Mouse (Mus musculus) heart, embryonic 14.5 days (tissue): ENCODE data around the gene Dok3. TPM values are rescaled to one million over a fixed set of nuclear protein-coding genes. Genes with fewer than 3 reads are reported as not detected.

Experiments used
- ATAC-seq: fragments of 200-750 bp; cut with Nextera tagmentation; 2 replicates; pipeline ENCODE4 v1.8.0; 2017; ENCODE audit warnings: low read depth, moderate TSS enrichment; ENCODE audit not compliant: insufficient number of reproducible peaks, insufficient read depth, low FRiP score
- H3K27ac ChIP-seq, 2 experiments: fragments of 200-500 bp in 1 of 2; fragments of 300-500 bp in 1 of 2; sonication (generic) in 1 of 2; replicated peaks in 1 of 2; 2 replicates each; pipeline ENCODE4 v1.5.1; 2012 to 2014; ENCODE audit warnings: low read depth in 2 of 2, low read length in 2 of 2, control low read depth in 1 of 2, mild to moderate bottlenecking in 1 of 2, mixed read lengths in 1 of 2; ENCODE audit not compliant: control insufficient read depth in 1 of 2, insufficient read depth in 1 of 2
- H3K27me3 ChIP-seq: fragments of 300-500 bp; sonication (generic); 2 replicates; pipeline ENCODE4 v1.6.1; 2014; ENCODE audit warnings: mild to moderate bottlenecking, low read length, control low read depth; ENCODE audit not compliant: control insufficient read depth, insufficient read depth
- H3K36me3 ChIP-seq: fragments of 300-500 bp; sonication (generic); 2 replicates; pipeline ENCODE4 v1.6.1; 2014; ENCODE audit warnings: mild to moderate bottlenecking, control low read depth, low read length, mixed read lengths; ENCODE audit not compliant: control insufficient read depth, insufficient read depth
- H3K4me1 ChIP-seq, 2 experiments: fragments of 200-500 bp in 1 of 2; fragments of 300-500 bp in 1 of 2; sonication (generic) in 1 of 2; 2 replicates each; pipeline ENCODE4 v1.6.1; 2012 to 2014; ENCODE audit warnings: low read length in 2 of 2, control low read depth in 1 of 2, mixed read lengths in 1 of 2; ENCODE audit not compliant: control insufficient read depth in 2 of 2, insufficient read depth in 2 of 2
- H3K4me2 ChIP-seq: fragments of 300-500 bp; sonication (generic); 2 replicates; pipeline ENCODE4 v1.6.1; 2014; ENCODE audit warnings: mild to moderate bottlenecking, low read length
- H3K4me3 ChIP-seq, 2 experiments: fragments of 200-500 bp in 1 of 2; fragments of 300-500 bp in 1 of 2; sonication (generic) in 1 of 2; 2 replicates each; pipeline ENCODE4 v1.5.1; 2012 to 2014; ENCODE audit warnings: low read length in 2 of 2, mild to moderate bottlenecking in 2 of 2, control low read depth in 1 of 2, low read depth in 1 of 2, moderate library complexity in 1 of 2; ENCODE audit not compliant: control insufficient read depth in 1 of 2, insufficient read depth in 1 of 2
- H3K9ac ChIP-seq: fragments of 300-500 bp; sonication (generic); 2 replicates; pipeline ENCODE4 v1.6.1; 2014; ENCODE audit warnings: mild to moderate bottlenecking, low read length
- H3K9me3 ChIP-seq: fragments of 300-500 bp; sonication (generic); 2 replicates; pipeline ENCODE4 v1.6.1; 2016; ENCODE audit warnings: low read length, control low read depth; ENCODE audit not compliant: control insufficient read depth
- WGBS: fragments of 180-500 bp; shearing (Covaris S2); extraction: QIAGEN DNeasy Blood & Tissue Kit; methylation state at CpG from one replicate; pipeline ENCODE4 v1.1.7; 2014; 5-methylcytosine and 5-hydroxymethylcytosine counted together
- polyA plus RNA-seq: library from polyadenylated mRNA; unstranded; fragments of >200 nt; fragmentation: Nextera tagmentation; extraction: Ambion mirVana; gene quantifications from 2 replicates; pipeline ENCODE4 v1.2.1, GENCODE M21; 2014

The Dok3 gene
- polyA plus RNA-seq, 1 experiment from 2014 or later, result 1.3 TPM

DNA sequence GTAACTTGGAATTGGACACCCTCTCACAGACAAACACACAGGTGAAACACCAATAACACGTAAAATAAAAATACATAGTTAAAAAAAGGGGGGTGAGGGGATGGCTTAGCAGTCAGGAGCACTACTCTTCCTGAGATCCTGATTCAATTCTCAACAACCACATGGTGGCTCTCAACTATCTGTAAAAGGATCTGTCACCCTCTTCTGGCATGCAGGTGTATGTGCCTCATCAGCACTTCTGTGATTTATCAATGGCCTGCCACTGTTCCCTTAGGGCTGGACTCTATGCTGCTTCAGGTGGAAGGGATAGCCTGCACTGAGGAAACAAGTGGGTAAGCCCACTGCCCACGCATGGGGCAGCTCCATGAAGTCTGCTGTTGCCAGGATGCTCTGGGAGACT lies 11.8 kb upstream of the Dok3 start:
- Histone ChIP-seq H3K9me3 (no peaks in the 10 kb centered on the region), H3K4me2 (no peak overlapping the region), H3K4me3 (no peak overlapping the region), H3K27me3 (no peaks in the 10 kb centered on the region), H3K4me1 (peaks cover 2 to 4% of the 10 kb centered on the region in 2 experiments; a peak in 1 of 4 replicates), H3K36me3 (peaks cover 86% of the 10 kb centered on the region), H3K27ac (no peak overlapping the region), H3K9ac (no peak overlapping the region)
- 87% methylated on average over 2 of the region's 2 CpGs for WGBS
- no peak for ATAC-seq

- Histone ChIP-seq H3K4me1 (peaks cover 2 to 9% of the 10 kb centered on the region in 2 experiments; a peak in 2 of 4 replicates), H3K27me3 (no peaks in the 10 kb centered on the region), H3K9me3 (no peaks in the 10 kb centered on the region), H3K4me2 (peak within 1 kb of the TSS; percentile 92), H3K4me3 (peak within 1 kb of the TSS; percentile 77 to 87), H3K27ac (peak within 1 kb of the TSS in 1 of 2 experiments; percentile 47; a peak in 2 of 4 replicates), H3K36me3 (peaks cover 78% of the 10 kb centered on the region), H3K9ac (peak within 1 kb of the TSS; percentile 91)
- ATAC-seq, result peak; percentile 94
- WGBS, result under 1% methylated on average over 70 of the region's 70 CpGs
Measured at GRCm38 (mm10) chr13:55536194-55537175, 7.4 kb upstream of the Dok3 start, which contains the start of gene Ddx41. Gene Ddx41 (minus strand): TSS chr13:55536658.

DNA sequence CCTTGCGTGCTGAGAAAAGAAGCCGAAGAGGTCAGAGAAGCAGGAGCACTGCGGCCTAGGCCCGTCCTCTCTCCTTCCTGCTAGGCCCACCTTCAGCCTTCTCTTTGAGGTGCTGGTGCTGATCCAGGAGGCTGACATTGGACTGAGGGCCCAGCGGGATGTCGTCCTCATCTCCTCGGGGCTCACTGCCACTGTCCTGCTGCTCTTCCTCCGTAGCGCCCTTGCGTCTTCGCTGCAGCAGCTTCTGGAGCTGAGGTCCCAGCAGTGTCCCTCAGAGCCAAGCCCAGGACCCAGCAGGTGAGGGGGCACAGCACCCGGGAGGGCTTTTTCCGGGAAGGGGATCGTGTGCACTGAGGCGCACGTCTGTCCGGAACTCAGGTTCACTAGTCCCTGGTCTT lies 6.7 kb upstream of the Dok3 start:
- peak overlapping the region; percentile 92 for H3K4me2 ChIP-seq
- H3K9me3 ChIP-seq, result no peaks in the 10 kb centered on the region
- no peak; the same call in 1 of the 2 replicates for ATAC-seq
- WGBS, result 16% methylated on average over 17 of the region's 17 CpGs
- H3K4me3 ChIP-seq, result peak overlapping the region; percentile 77 to 87
- H3K27ac ChIP-seq, result peak overlapping the region in 1 of 2 experiments; percentile 47; a peak in 2 of 4 replicates
- H3K4me1 ChIP-seq, result peaks cover 2 to 9% of the 10 kb centered on the region in 2 experiments; a peak in 2 of 4 replicates
- H3K27me3 ChIP-seq, result no peaks in the 10 kb centered on the region
- peaks cover 76% of the 10 kb centered on the region for H3K36me3 ChIP-seq
- H3K9ac ChIP-seq, result peak overlapping the region; percentile 91

DNA sequence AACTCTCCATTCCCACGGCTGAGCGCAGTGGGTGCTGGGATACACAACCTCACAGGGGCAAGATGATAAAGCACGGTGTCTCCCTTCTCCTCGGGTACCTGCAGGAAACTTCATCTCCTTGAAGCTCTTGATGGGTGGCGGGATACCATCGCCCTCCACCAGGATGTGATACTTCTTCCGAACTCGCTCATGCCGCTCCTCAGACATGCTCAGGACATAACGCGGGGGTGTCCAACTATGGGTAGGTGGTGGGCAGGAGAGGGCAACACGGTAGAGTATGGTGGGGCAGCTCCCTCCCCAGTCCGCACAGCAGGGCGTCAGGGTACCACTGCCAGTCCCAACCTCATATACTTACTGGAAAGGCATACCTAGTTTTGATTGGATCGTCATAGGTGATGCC lies 6.1 kb upstream of the Dok3 start:
- Histone ChIP-seq H3K27me3 (no peaks in the 10 kb centered on the region), H3K4me2 (peak overlapping the region; percentile 92), H3K4me3 (peak overlapping the region in 1 of 2 experiments; percentile 87; a peak in 1 of 4 replicates), H3K9ac (no peak overlapping the region; the same call in 1 of the 2 replicates), H3K36me3 (peaks cover 76% of the 10 kb centered on the region), H3K4me1 (peaks cover 2 to 9% of the 10 kb centered on the region in 2 experiments; a peak in 2 of 4 replicates), H3K27ac (no peak overlapping the region), H3K9me3 (no peaks in the 10 kb centered on the region)
- no peak for ATAC-seq
- WGBS, result 92% methylated on average over 15 of the region's 15 CpGs

DNA sequence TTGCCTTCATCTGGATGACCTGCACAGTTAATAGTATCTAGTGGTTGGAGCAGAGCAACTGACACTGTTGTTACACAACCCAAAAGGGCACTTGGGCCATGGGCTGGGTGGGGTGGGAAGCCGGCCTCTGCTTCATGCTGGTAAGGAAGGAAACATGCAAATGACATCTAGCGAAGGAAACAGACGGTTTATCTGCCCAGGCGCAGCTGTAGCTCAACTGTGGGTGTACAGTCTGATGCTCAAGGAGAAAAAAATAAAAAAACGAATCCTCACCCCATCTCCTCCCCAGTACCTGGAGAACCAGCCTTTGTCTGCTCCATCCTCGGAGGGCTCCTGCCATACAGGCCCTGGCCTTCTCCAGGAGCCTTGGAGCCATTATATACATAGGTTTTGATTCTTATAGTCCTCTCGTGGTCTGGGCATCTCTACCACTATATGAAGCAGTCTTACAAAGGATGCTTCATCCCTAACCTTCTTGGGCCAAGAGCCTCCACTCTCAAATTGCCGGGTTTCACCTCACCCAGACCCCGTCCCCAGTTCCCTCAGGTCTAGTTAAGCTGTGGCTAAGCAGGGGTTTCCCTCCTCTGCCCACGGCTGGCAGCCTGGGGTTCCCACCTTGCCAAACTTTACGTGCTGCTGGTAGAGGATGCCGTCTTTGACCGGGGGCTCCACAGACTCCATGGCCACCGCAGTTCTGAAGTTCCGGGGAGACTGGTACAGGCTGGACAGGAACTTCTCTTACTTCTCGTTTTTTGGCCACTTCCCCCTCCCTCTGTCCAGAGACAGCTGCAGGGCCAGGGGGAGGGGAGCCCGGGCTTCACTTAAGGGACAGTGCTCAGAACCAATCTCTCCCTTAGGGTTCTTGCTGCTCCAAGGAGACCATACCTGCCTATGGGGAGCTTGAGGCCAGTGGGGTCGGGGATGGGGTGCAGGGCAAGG lies 993 bp downstream of the Dok3 start:
- H3K4me2 ChIP-seq, result no peak overlapping the region
- no peaks in the 10 kb centered on the region for H3K9me3 ChIP-seq
- H3K4me3 ChIP-seq, result no peak overlapping the region
- no peaks in the 10 kb centered on the region for H3K27me3 ChIP-seq
- no peak for ATAC-seq
- WGBS, result 73% methylated on average over 18 of the region's 18 CpGs
- H3K9ac ChIP-seq, result no peak overlapping the region
- H3K27ac ChIP-seq, result no peak overlapping the region
- H3K36me3 ChIP-seq, result peaks cover 35% of the 10 kb centered on the region
- peaks cover 0 to under 1% of the 10 kb centered on the region in 2 experiments; a peak in 1 of 4 replicates for H3K4me1 ChIP-seq

- Histone ChIP-seq H3K4me2 (no peak overlapping the region), H3K4me1 (peaks cover 0 to 3% of the 10 kb centered on the region in 2 experiments; a peak in 1 of 4 replicates), H3K4me3 (no peak overlapping the region), H3K36me3 (peaks cover 27% of the 10 kb centered on the region), H3K9me3 (no peaks in the 10 kb centered on the region), H3K9ac (no peak overlapping the region), H3K27ac (no peak overlapping the region), H3K27me3 (no peaks in the 10 kb centered on the region)
- 85% methylated on average over 16 of the region's 16 CpGs for WGBS
- ATAC-seq, result no peak
Measured at GRCm38 (mm10) chr13:55527212-55527611, 1.9 kb downstream of the Dok3 start.
